Mouse (Mus musculus) bone marrow, adult 2 months (tissue): ENCODE data around the gene Lrch1. TPM values are rescaled to one million over a fixed set of nuclear protein-coding genes. Genes with fewer than 3 reads are reported as not detected.

ENCODE experiments used
- H3K27ac ChIP-seq: fragments of 200-500 bp; 2 replicates; pipeline ENCODE4 v1.5.1; 2012; ENCODE audit warnings: low read depth, mild to moderate bottlenecking, control low read depth, inconsistent platforms, low read length; ENCODE audit not compliant: control insufficient read depth, poor library complexity, insufficient read depth
- H3K4me1 ChIP-seq: fragments of 200-500 bp; 2 replicates; pipeline ENCODE4 v1.6.1; 2011; ENCODE audit warnings: low read length; ENCODE audit not compliant: control insufficient read depth, insufficient read depth
- H3K4me3 ChIP-seq: fragments of 200-500 bp; replicated peaks from 2 replicates; pipeline ENCODE3; 2011; ENCODE audit warnings: mild to moderate bottlenecking, low read depth, low read length, control low read depth; ENCODE audit not compliant: control insufficient read depth
- CTCF ChIP-seq: fragments of 200-500 bp; IDR thresholded peaks from 2 replicates; pipeline ENCODE4 v1.5.1; 2011; ENCODE audit warnings: low read length, control low read depth; ENCODE audit not compliant: control insufficient read depth, insufficient read depth
- POLR2A ChIP-seq: fragments of 200-500 bp; IDR thresholded peaks from 2 replicates; pipeline ENCODE4 v1.6.1; 2011; ENCODE audit warnings: low read depth, mild to moderate bottlenecking, control low read depth, low read length, borderline replicate concordance; ENCODE audit not compliant: control insufficient read depth
- WGBS: fragments of 180-500 bp; shearing (Covaris S2); methylation state at CpG from one replicate; pipeline ENCODE4 v1.1.7; 2018; 5-methylcytosine and 5-hydroxymethylcytosine counted together
- polyA plus RNA-seq: library from polyadenylated mRNA; stranded (reverse); fragments of >200 nt; gene quantifications from 2 replicates; pipeline ENCODE4 v1.2.4, GENCODE M21; 2011; ENCODE audit warnings: low replicate concordance; ENCODE audit not compliant: missing spikeins, insufficient read depth, insufficient read length

Lrch1 gene
- polyA plus RNA-seq, 1 experiment, result 9.2 TPM

DNA sequence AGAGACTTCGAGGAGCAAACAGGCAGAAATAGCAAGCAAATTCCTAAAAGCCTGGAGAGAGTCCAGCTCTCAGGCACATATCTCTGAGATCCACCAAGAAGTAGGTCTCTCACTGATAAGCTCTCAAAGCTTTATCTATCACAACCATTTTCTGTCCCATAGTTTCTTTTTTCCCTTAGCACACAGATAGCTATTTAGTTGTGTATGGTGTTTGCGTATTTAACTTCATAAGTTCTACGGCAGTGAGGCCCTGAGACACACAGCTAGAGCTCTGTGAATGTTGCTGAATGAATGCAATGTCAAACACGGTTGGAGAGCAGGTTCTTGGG is 78.8 kb downstream of the Lrch1 start:
- TF ChIP-seq CTCF (no peak), POLR2A (no peak)
- H3K4me3 ChIP-seq, result no peak overlapping the region
- H3K4me1 ChIP-seq, result no peaks in the 10 kb centered on the region; the same call in 1 of the 2 replicates
- 53% methylated on average over 4 of the region's 4 CpGs for WGBS
- H3K27ac ChIP-seq, result no peak overlapping the region; the same call in 1 of the 2 replicates

DNA sequence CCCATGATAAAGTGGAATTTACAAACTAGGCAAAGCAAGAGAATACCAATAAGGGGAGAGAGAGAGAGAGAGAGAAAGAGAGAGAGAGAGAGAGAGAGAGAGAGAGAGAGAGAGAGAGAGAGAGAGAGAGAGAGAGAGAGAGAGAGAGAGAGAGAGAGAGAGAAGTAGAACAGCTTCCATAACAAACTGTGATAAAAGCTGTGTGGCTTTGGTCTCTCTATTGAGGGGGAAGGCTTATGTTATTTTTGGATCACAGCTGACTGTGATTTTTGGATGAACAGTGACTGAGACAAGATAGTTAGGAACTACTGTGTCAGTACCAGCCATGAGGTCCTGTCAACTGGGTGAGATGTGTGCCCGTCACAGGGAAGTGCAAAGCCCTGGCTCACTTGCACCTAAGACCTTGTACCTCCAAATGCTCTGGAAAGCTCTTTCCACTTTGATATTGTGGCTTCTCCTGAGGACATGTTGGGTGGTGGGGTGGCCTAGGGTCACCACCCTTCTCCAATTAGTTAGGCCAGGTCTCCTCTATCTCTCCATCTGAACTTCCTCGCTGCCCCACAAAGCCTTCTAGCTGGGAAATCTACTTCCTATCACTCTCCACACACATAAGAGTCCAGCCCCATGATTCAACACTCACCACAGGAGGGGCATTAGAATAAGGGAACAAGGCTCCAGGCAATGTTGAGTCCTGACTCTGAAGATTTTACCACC is 79.3 kb downstream of the Lrch1 start:
- Histone ChIP-seq H3K4me3 (peak overlapping the region; percentile 6), H3K27ac (peak overlapping the region; percentile 34; the same call in 1 of the 2 replicates), H3K4me1 (no peaks in the 10 kb centered on the region; the same call in 1 of the 2 replicates)
- TF ChIP-seq POLR2A, result no peak
- TF ChIP-seq CTCF, result no peak
- WGBS, result 46% methylated on average over 2 of the region's 2 CpGs

DNA sequence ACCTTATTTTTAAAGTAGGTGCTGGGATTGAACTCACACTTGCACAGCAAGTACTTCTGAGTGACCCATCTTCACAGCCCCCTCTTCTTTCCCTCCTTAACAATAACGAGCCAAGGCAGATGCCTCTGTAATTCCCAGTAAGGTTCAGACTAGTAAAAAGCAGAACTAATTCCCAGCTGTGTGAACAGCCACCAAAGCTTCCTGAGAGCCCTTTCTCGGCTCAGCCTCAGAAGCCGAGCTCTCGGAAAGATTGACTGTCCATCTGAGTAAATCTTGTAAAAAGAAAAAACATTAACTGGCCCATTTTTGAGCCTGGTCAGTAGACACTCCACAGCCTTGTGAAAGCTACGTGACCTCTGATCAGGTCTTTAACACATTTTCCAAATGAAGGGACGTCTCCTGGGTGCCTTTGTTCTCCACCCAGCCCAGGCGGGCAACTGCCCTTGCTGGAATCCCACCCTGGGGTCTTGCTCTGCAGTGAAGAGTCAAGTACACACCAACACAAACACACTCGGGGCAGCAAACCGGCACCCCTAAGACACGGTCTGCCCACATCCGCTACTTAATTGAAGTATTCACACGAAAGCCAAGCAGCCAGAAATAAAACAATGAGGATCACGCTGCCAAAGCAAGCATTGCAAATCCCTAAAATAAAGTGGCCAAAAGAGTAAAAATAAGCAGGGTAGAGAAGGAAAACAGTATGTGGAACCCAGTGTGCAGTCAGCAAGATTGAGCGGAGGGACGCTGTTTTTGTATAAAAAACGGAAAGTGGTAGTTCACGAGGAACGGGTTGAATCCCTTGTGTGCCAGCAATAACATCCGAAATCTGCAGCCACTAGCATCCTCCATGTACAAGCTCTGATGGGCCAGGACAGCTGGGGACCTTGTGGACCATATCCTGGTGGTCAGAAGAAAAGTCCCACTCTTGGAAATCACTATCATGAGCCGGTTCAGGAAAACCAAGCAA is 80.3 kb downstream of the Lrch1 start:
- Histone ChIP-seq H3K4me3 (no peak overlapping the region), H3K4me1 (no peaks in the 10 kb centered on the region; the same call in 1 of the 2 replicates), H3K27ac (no peak overlapping the region)
- TF ChIP-seq POLR2A, result no peak
- TF ChIP-seq CTCF, result no peak
- 66% methylated on average over 20 of the region's 20 CpGs for WGBS

DNA sequence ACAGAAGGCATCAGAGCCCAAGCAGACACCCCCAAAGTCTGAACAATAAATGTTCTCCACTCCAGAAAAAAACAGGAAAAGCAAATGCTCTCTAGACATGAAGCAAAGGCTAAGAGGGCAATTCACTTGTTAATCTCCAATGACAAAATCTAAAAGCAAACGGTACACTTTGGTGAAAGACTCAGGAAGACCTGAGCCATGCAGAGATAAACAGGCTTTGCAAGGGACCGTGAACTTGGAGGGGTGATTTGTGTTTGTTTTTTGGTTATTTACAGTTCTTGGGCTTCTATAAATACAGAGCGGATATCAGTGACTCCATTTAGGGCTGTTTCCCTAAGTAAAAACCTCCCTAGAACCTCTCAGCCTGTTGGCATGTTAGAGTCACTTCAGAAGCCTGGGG is 81.9 kb downstream of the Lrch1 start:
- 66% methylated on average over 3 of the region's 3 CpGs for WGBS
- Histone ChIP-seq H3K4me1 (no peaks in the 10 kb centered on the region; the same call in 1 of the 2 replicates), H3K27ac (no peak overlapping the region), H3K4me3 (no peak overlapping the region)
- TF ChIP-seq POLR2A (no peak), CTCF (no peak)

DNA sequence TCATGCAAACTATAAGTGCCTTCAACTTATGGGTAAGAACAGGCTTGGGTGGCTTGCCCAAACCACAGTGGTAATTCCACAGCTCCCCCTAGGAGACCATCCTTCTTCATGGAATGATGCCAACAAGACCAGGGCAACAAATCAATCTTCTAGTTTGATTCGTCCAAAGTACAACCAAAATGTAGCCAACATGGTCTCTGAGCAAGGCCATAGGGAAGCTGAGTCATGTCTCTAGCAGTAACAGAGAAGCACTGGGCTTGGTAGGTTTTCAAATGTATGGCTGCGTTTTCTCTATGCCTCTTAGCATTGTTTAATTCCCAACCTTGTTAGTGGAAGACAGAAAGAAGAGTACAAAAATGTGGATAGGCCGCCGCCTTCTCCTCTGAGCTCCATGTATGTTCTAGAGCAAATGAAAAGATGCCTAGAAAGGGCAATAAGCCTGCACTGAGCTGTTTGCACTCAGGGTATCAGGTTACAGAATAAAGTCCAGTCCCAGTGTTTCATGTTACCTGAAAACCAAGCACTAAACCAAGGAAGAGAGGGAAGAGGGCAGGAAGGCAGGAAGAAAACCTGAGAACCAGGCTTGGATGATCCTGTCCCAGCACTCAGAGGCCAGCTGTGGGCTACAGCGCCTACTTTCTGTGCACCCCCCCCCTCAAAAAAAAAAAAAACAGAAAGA is 82.7 kb downstream of the Lrch1 start:
- no peak overlapping the region for H3K4me3 ChIP-seq
- no peak overlapping the region for H3K27ac ChIP-seq
- H3K4me1 ChIP-seq, result no peaks in the 10 kb centered on the region; the same call in 1 of the 2 replicates
- 78% methylated on average over 5 of the region's 5 CpGs for WGBS
- TF ChIP-seq CTCF (no peak), POLR2A (no peak)

DNA sequence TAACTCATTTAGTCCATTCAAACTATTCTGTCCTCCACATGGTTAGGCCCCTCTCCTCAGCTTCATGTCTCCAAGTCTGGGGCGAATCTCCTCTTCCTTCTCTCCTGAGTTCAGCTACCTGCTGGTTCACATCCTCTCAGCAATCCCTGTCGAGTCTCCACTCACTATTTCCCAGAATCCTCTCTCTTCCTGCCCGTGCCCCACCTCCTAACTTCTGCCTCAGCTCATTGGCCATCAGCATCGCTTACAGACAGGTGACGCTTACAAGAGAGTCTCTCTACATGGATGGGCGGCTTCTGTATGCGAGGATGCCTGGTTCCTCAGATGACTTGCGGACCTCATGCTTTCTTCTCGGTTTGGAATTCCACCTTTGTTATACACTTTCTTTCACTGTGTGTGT is 86.2 kb downstream of the Lrch1 start:
- H3K27ac ChIP-seq, result no peak overlapping the region
- H3K4me1 ChIP-seq, result no peaks in the 10 kb centered on the region; the same call in 1 of the 2 replicates
- TF ChIP-seq POLR2A (no peak), CTCF (no peak)
- WGBS, result 87% methylated on average over 9 of the region's 9 CpGs
- no peak overlapping the region for H3K4me3 ChIP-seq

DNA sequence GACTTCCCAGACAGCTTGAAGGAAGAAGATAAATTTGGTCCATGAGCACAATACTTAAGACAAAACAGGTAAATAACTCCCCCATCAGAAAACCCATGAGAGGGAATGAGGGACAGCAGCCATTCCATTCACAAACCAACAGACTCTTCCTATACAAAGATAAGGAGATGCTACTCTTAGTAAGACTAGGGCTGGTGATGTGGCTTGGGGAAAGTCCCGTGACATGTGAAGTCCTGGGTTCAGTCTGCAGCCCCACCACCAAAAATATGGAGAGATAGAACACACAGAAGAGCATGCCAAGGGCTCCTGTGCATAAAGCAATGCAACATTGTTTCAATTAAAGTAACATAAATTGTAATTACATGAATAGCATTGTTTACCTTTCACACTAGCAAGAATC is 88.5 kb downstream of the Lrch1 start:
- H3K4me1 ChIP-seq, result peaks cover 4% of the 10 kb centered on the region
- no peak overlapping the region for H3K4me3 ChIP-seq
- no peak overlapping the region for H3K27ac ChIP-seq
- 64% methylated on average over 1 of the region's 1 CpGs for WGBS
- no peak for TF ChIP-seq CTCF
- TF ChIP-seq POLR2A, result no peak

DNA sequence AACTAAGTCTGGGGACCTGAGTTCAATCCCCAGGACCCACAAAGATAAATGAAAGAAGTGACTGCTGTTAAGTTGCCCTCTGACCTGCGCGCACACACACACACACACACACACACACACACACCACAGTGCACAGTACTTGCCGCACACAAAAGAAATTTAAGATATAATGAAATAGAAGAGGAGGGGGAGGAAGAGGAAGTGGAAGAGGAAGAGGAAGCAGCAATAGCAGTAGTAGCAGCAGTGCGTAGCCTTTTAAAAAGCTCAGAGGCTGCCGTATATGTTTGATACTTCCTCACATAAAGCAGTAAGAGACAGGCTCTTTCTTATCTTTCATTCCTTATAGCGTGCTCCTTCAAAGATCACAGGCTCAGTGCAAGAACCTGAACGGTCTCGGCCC is 92.2 kb downstream of the Lrch1 start:
- H3K4me1 ChIP-seq, result peaks cover 4% of the 10 kb centered on the region
- TF ChIP-seq POLR2A (no peak), CTCF (no peak)
- 70% methylated on average over 8 of the region's 8 CpGs for WGBS
- H3K27ac ChIP-seq, result no peak overlapping the region
- H3K4me3 ChIP-seq, result no peak overlapping the region
